Mouse (Mus musculus): ENCODE results near the gene Polr3b. TPM values are rescaled to one million over a fixed set of nuclear protein-coding genes. Genes with fewer than 3 reads are reported as not detected.

Polr3b gene
- polyA plus RNA-seq, 1 experiment = 4.8 TPM

DNA sequence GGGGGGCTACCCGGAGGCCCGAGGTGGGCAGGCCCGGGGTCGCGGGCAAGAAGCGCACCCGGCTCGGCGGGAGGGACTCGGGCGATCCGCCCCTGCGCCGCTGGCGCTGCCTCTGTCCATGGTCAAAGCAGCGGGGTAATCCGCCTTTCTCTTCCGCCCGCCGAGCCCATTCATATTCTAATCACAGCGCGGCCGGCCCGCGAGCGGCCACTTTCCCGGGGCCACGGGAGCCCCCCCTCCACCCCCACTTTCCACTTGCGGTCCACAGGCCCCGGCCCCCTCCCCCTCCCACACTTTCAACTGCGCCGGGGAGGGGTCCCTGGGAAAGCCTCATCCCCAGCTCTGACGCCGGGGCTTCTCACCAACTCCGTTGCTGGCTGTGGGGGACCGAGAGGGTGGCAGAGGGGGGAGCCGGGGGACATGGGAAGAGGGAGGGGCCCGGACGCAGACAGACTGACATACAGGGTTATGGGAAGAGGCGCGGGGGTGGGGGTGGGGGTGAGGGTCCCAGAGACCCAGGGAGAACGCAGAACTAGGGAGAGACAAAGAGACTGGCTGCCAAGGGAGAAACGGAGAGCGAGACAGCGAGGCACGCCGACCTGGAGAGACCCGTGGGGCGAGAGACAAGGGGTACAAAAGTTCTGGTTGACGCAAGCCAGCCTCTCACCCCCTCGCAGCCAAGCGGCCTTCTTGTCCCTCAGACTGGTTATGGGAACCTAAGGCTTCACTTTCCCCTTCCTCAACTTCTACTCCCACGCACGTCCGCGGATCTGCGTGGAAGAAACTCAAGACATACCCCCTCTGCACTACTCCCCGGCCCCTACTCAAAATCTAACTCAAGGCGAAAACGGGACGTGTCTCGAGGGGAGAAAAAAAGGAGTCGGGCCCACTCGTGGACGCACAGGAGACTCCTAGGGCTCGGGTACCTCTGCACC lies 133.0 kb downstream of the Polr3b start:
- Histone ChIP-seq H3K27me3 (ENCODE audit: control insufficient read depth, insufficient read depth, low read length) (peaks cover 23% of the 10 kb centered on the region), H3K4me3 (ENCODE audit: control insufficient read depth, low read depth, low read length) (peak overlapping the region; percentile 42; the same call in 1 of the 2 replicates), H3K36me3 (ENCODE audit: control insufficient read depth, insufficient read depth, low read length) (no peaks in the 10 kb centered on the region), H3K27ac (ENCODE audit: control insufficient read depth, insufficient read depth, low read depth, low read length) (no peak overlapping the region), H3K4me1 (ENCODE audit: control insufficient read depth, insufficient read depth, low read length) (peaks cover 44% of the 10 kb centered on the region)
- TF ChIP-seq CTCF (IDR thresholded peaks at IDR 0.05; ENCODE audit: control insufficient read depth, insufficient read depth, insufficient replicate concordance, low read depth, low read length) (no peak), POLR2A (IDR thresholded peaks at IDR 0.05; ENCODE audit: control insufficient read depth, low read depth, low read length) (no peak)

DNA sequence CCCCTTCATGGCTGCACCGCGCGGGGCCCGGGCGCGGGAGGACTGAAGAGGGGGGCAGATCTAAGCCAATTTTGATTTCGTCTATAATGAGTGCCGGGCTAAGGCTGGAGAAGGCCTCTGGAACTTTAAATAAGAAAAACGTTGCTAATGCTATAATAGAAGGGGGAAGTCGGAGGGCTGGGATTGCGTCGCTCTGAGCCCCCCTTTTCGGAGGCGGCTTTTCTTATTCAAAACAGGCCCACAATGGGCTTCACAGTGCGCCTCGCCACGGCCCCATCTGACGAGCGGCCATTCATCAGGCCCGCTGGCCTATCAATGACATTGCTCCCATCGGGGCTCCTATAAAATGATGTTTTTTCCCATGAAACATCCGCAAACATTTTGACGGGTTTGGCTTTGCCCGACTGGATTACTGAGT lies 133.7 kb downstream of the Polr3b start, which contains the start of gene Rfx4:
Gene Rfx4, plus strand, starts transcription at position 277 of the 418 bp plus-strand sequence.
- Histone ChIP-seq H3K27me3 (ENCODE audit: control insufficient read depth, insufficient read depth, low read length) (peaks cover 24% of the 10 kb centered on the region), H3K4me3 (ENCODE audit: control insufficient read depth, low read depth, low read length) (peak within 1 kb of the TSS; percentile 12; the same call in 1 of the 2 replicates), H3K4me1 (ENCODE audit: control insufficient read depth, insufficient read depth, low read length) (peaks cover 46% of the 10 kb centered on the region), H3K27ac (ENCODE audit: control insufficient read depth, insufficient read depth, low read depth, low read length) (no peak within 1 kb of the TSS), H3K36me3 (ENCODE audit: control insufficient read depth, insufficient read depth, low read length) (no peaks in the 10 kb centered on the region)
- no peak for TF ChIP-seq CTCF (IDR thresholded peaks at IDR 0.05; ENCODE audit: control insufficient read depth, insufficient read depth, insufficient replicate concordance, low read depth, low read length)
- TF ChIP-seq POLR2A (IDR thresholded peaks at IDR 0.05; ENCODE audit: control insufficient read depth, low read depth, low read length) = no peak

- no peaks in the 10 kb centered on the region for H3K36me3 ChIP-seq (ENCODE audit: control insufficient read depth, insufficient read depth, low read length)
- peaks cover 24% of the 10 kb centered on the region for H3K27me3 ChIP-seq (ENCODE audit: control insufficient read depth, insufficient read depth, low read length)
- TF ChIP-seq POLR2A (IDR thresholded peaks at IDR 0.05; ENCODE audit: control insufficient read depth, low read depth, low read length) (no peak), CTCF (IDR thresholded peaks at IDR 0.05; ENCODE audit: control insufficient read depth, insufficient read depth, insufficient replicate concordance, low read depth, low read length) (no peak)
- no peak overlapping the region for H3K27ac ChIP-seq (ENCODE audit: control insufficient read depth, insufficient read depth, low read depth, low read length)
- H3K4me1 ChIP-seq (ENCODE audit: control insufficient read depth, insufficient read depth, low read length) = peaks cover 43% of the 10 kb centered on the region
- H3K4me3 ChIP-seq (ENCODE audit: control insufficient read depth, low read depth, low read length) = peak overlapping the region; percentile 12; the same call in 1 of the 2 replicates
Measured at GRCm38 (mm10) chr10:84756435-84757095, 134.5 kb downstream of the Polr3b start.

- H3K27me3 ChIP-seq (ENCODE audit: control insufficient read depth, insufficient read depth, low read length) = peaks cover 24% of the 10 kb centered on the region
Measured at GRCm38 (mm10) chr10:84757426-84758199, 135.5 kb downstream of the Polr3b start.

DNA sequence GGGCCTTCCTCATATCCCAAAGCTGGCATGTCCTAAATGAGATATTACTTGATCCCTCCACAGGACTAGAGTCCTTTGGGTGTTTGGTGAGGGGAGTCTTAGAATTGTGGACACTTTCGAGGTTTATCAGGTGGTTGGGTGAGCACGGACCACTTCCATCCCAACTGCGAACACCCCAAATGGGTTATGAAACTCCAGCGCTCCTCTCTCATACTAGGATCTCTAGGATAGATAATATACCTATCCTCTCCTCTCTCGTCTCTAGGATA lies 136.0 kb downstream of the Polr3b start:
- peaks cover 36% of the 10 kb centered on the region for H3K4me1 ChIP-seq (ENCODE audit: control insufficient read depth, insufficient read depth, low read length)
- peaks cover 24% of the 10 kb centered on the region for H3K27me3 ChIP-seq (ENCODE audit: control insufficient read depth, insufficient read depth, low read length)
- H3K36me3 ChIP-seq (ENCODE audit: control insufficient read depth, insufficient read depth, low read length) = no peaks in the 10 kb centered on the region
- H3K4me3 ChIP-seq (ENCODE audit: control insufficient read depth, low read depth, low read length) = peak overlapping the region; percentile 24; the same call in 1 of the 2 replicates
- no peak overlapping the region for H3K27ac ChIP-seq (ENCODE audit: control insufficient read depth, insufficient read depth, low read depth, low read length)
- no peak for TF ChIP-seq POLR2A (IDR thresholded peaks at IDR 0.05; ENCODE audit: control insufficient read depth, low read depth, low read length)
- no peak for TF ChIP-seq CTCF (IDR thresholded peaks at IDR 0.05; ENCODE audit: control insufficient read depth, insufficient read depth, insufficient replicate concordance, low read depth, low read length)

More at GRCm38 (mm10) chr10:84757426-84758199, 135.5 kb downstream of the Polr3b start:
- H3K27ac ChIP-seq (ENCODE audit: control insufficient read depth, insufficient read depth, low read depth, low read length) = no peak overlapping the region
- TF ChIP-seq POLR2A (IDR thresholded peaks at IDR 0.05; ENCODE audit: control insufficient read depth, low read depth, low read length) = no peak
- no peak for TF ChIP-seq CTCF (IDR thresholded peaks at IDR 0.05; ENCODE audit: control insufficient read depth, insufficient read depth, insufficient replicate concordance, low read depth, low read length)
- H3K4me1 ChIP-seq (ENCODE audit: control insufficient read depth, insufficient read depth, low read length) = peaks cover 36% of the 10 kb centered on the region
- H3K36me3 ChIP-seq (ENCODE audit: control insufficient read depth, insufficient read depth, low read length) = no peaks in the 10 kb centered on the region
- peak overlapping the region; percentile 17 for H3K4me3 ChIP-seq (ENCODE audit: control insufficient read depth, low read depth, low read length)

- no peak overlapping the region for H3K27ac ChIP-seq (ENCODE audit: control insufficient read depth, insufficient read depth, low read depth, low read length)
- TF ChIP-seq CTCF (IDR thresholded peaks at IDR 0.05; ENCODE audit: control insufficient read depth, insufficient read depth, insufficient replicate concordance, low read depth, low read length) (no peak), POLR2A (IDR thresholded peaks at IDR 0.05; ENCODE audit: control insufficient read depth, low read depth, low read length) (no peak)
Measured at GRCm38 (mm10) chr10:84758483-84759431, 136.7 kb downstream of the Polr3b start.

More at GRCm38 (mm10) chr10:84758483-84759431, 136.7 kb downstream of the Polr3b start:
- peak overlapping the region; percentile 90 for H3K4me3 ChIP-seq (ENCODE audit: control insufficient read depth, low read depth, low read length)
- H3K4me1 ChIP-seq (ENCODE audit: control insufficient read depth, insufficient read depth, low read length) = peaks cover 36% of the 10 kb centered on the region
- no peaks in the 10 kb centered on the region for H3K36me3 ChIP-seq (ENCODE audit: control insufficient read depth, insufficient read depth, low read length)
- H3K27me3 ChIP-seq (ENCODE audit: control insufficient read depth, insufficient read depth, low read length) = peaks cover 24% of the 10 kb centered on the region
